In the genomic region with DNA sequence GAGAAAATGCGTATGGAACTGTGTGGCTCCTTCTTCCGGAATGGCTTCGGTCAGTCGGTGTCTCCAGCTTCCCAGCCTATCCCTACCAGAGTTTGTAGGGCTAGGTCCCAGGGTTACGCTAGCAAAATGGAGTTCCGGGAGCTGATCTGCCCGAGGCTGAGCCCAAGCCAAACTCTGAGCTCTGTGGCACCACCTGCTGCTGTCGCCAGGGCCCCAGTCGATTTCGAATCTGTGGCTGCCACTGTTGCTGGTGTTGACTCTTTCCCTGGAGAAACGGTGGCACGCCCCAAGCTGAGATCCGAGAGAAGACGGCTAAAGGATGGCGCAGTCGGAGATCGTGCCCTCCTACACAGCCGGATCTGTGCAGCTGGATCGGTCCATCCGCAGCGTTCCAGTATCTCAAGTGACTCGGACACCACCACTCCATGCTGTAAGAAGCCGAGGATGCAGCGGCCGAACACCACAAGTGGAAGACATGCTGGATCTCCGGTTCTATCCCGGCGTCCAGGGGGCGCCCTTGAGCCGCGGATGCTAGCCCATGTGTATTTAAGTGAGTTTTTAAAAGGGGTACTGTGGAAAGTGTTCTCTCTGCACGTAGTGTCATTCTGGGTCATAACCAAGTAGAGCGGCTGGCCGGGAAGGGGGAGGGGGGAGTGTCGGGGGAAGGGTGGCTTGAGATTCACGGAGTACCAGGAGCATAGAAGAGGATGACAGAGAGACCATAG, we compare ENCODE assay signal across 8 mouse cellular contexts. TPM values are rescaled to one million over a fixed set of nuclear protein-coding genes. Genes with fewer than 3 reads are reported as not detected.
A peak's percentile ranks its signal among the peaks of the same experiment; 100 is the strongest.
DNase-seq lines count a peak whose midpoint lies in the region; ATAC-seq and TF ChIP-seq lines count a peak whose summit lies in the region.

No protein-coding gene starts in this region.

- H3K9me3 ChIP-seq in embryonic facial prominence, embryonic 13.5 days = no peaks in the 10 kb centered on the region
- H3K9me3 ChIP-seq in limb, embryonic 14.5 days (ENCODE audit: control insufficient read depth, low read length) = no peaks in the 10 kb centered on the region
- no peaks in the 10 kb centered on the region for H3K9me3 ChIP-seq in midbrain, embryonic 16.5 days (replicated peaks; ENCODE audit: control insufficient read depth, low read length, poor library complexity, severe bottlenecking)

- DNase-seq in cerebellum, adult 11 months = peak; percentile 68
- peak; percentile 82 for DNase-seq in heart, adult 8-10 months (ENCODE audit: low spot score)
- peak; percentile 91 for DNase-seq in kidney, adult 9 months
- DNase-seq in limb, embryonic 14.5 days (ENCODE audit: low spot score) = peak; percentile 79
- peak; percentile 79 to 86 for DNase-seq in spleen, postnatal 14 days (ENCODE audit: low spot score in 2 of 2)

- H3K27ac ChIP-seq in embryonic facial prominence, embryonic 13.5 days = no peak overlapping the region; the same call in 1 of the 2 replicates
- 0 out of 2 replicates have a peak overlapping the region, but pooled peaks have one; percentile 38 for H3K27ac ChIP-seq in limb, embryonic 14.5 days (replicated peaks; ENCODE audit: low read depth, low read length)
- no peak overlapping the region for H3K27ac ChIP-seq in midbrain, embryonic 16.5 days (ENCODE audit: low read length)

- no peaks in the 10 kb centered on the region for H3K27me3 ChIP-seq in embryonic facial prominence, embryonic 13.5 days
- no peaks in the 10 kb centered on the region for H3K27me3 ChIP-seq in limb, embryonic 14.5 days (ENCODE audit: control insufficient read depth, insufficient read depth, low read length)
- H3K27me3 ChIP-seq in midbrain, embryonic 16.5 days (ENCODE audit: control insufficient read depth, insufficient read depth, low read depth, low read length) = no peaks in the 10 kb centered on the region

- peak overlapping the region; percentile 51 for H3K4me3 ChIP-seq in embryonic facial prominence, embryonic 13.5 days
- peak overlapping the region; percentile 47 for H3K4me3 ChIP-seq in limb, embryonic 14.5 days (replicated peaks; ENCODE audit: low read length)
- peak overlapping the region; percentile 33 for H3K4me3 ChIP-seq in midbrain, embryonic 16.5 days (ENCODE audit: low read depth, low read length)

- TF ChIP-seq POLR2A in limb, embryonic 14.5 days (IDR thresholded peaks at IDR 0.05; ENCODE audit: borderline replicate concordance, extremely low read depth, insufficient read depth, insufficient read length) = no peak

- peaks cover 1% of the 10 kb centered on the region; the same call in 1 of the 2 replicates for H3K36me3 ChIP-seq in embryonic facial prominence, embryonic 13.5 days
- H3K36me3 ChIP-seq in limb, embryonic 14.5 days (ENCODE audit: control insufficient read depth, insufficient read depth, low read length) = no peaks in the 10 kb centered on the region
- no peaks in the 10 kb centered on the region for H3K36me3 ChIP-seq in midbrain, embryonic 16.5 days (ENCODE audit: control insufficient read depth, insufficient read depth, low read length)

- H3K4me1 ChIP-seq in embryonic facial prominence, embryonic 13.5 days = peaks cover 8% of the 10 kb centered on the region
- peaks cover 4% of the 10 kb centered on the region; the same call in 1 of the 2 replicates for H3K4me1 ChIP-seq in limb, embryonic 14.5 days (ENCODE audit: control insufficient read depth, insufficient read depth, low read length)
- peaks cover 2% of the 10 kb centered on the region; the same call in 1 of the 2 replicates for H3K4me1 ChIP-seq in midbrain, embryonic 16.5 days (ENCODE audit: control insufficient read depth, insufficient read depth, low read length)

- ATAC-seq in cerebellum, adult (ENCODE audit: insufficient number of reproducible peaks, low FRiP score, low TSS enrichment) = no peak
- ATAC-seq in embryonic facial prominence, embryonic 13.5 days (ENCODE audit: insufficient number of reproducible peaks, insufficient read depth, low FRiP score, low TSS enrichment, low read depth) = peak; percentile 54; the same call in 1 of the 2 replicates
- ATAC-seq in limb, embryonic 14.5 days (ENCODE audit: low FRiP score, low read depth) = peak; percentile 69
- ATAC-seq in midbrain, embryonic 16.5 days = 0 out of 2 replicates have a peak, but pooled peaks have one; percentile 51

- peak overlapping the region; percentile 76 for H3K4me2 ChIP-seq in embryonic facial prominence, embryonic 13.5 days
- peak overlapping the region; percentile 81 for H3K4me2 ChIP-seq in limb, embryonic 14.5 days (replicated peaks; ENCODE audit: low read depth, low read length, severe bottlenecking)
- peak overlapping the region; percentile 60 for H3K4me2 ChIP-seq in midbrain, embryonic 16.5 days (ENCODE audit: low read length)

- 1% methylated on average over 36 of the region's 36 CpGs for WGBS in embryonic facial prominence, embryonic 13.5 days
- 4% methylated on average over 36 of the region's 36 CpGs for WGBS in limb, embryonic 14.5 days
- 3% methylated on average over 36 of the region's 36 CpGs for WGBS in midbrain, embryonic 16.5 days

- H3K9ac ChIP-seq in embryonic facial prominence, embryonic 13.5 days = peak overlapping the region; percentile 69
- peak overlapping the region; percentile 64 for H3K9ac ChIP-seq in limb, embryonic 14.5 days (ENCODE audit: low read depth, low read length, severe bottlenecking)
- peak overlapping the region; percentile 27; the same call in 1 of the 2 replicates for H3K9ac ChIP-seq in midbrain, embryonic 16.5 days (ENCODE audit: low read depth, low read length)

RNA-seq across cellular contexts. Expression of a gene that starts 6.7 kb away (rescaled TPM):
- polyA plus RNA-seq in embryonic facial prominence, embryonic 13.5 days (2015; fragmentation: Nextera tagmentation; extraction: Ambion mirVana) = 3.4 and 5.8 TPM in 2 replicates
- under 1 TPM in 2 of 4 experiments, not detected in 2; 0.35 to 0.55 TPM for total RNA-seq in heart, adult 8-10 months (2022)
- 7.3 and 8.2 TPM in 2 replicates for polyA plus RNA-seq in limb, embryonic 14.5 days (2012; rRNA removed)
- polyA plus RNA-seq in limb, embryonic 14.5 days (2014; fragmentation: Nextera tagmentation; extraction: Ambion mirVana) = 4.1 and 5.3 TPM in 2 replicates
- polyA plus RNA-seq in midbrain, embryonic 16.5 days (2015; fragmentation: Nextera tagmentation; extraction: Ambion mirVana) = 0.26 TPM in 1 of 2 replicates, not detected in the other

RNA-seq across cellular contexts. Expression of a gene that starts 11.6 kb away (rescaled TPM):
- 7.4 and 9.5 TPM in 2 replicates for polyA plus RNA-seq in embryonic facial prominence, embryonic 13.5 days (2015; fragmentation: Nextera tagmentation; extraction: Ambion mirVana)
- total RNA-seq in heart, adult 8-10 months (2022) = 1 to 10 TPM in 1 of 4 experiments, under 1 TPM in 2, not detected in 1; 0.14 to 1.3 (median 0.53) TPM
- 9.9 and 10.3 TPM in 2 replicates for polyA plus RNA-seq in limb, embryonic 14.5 days (2012; rRNA removed)
- 6.3 and 6.8 TPM in 2 replicates for polyA plus RNA-seq in limb, embryonic 14.5 days (2014; fragmentation: Nextera tagmentation; extraction: Ambion mirVana)
- 15.4 and 16.2 TPM in 2 replicates for polyA plus RNA-seq in midbrain, embryonic 16.5 days (2015; fragmentation: Nextera tagmentation; extraction: Ambion mirVana)

RNA-seq across cellular contexts. Expression of a gene that starts 15.4 kb away (rescaled TPM):
- 274 and 289 TPM in 2 replicates for polyA plus RNA-seq in embryonic facial prominence, embryonic 13.5 days (2015; fragmentation: Nextera tagmentation; extraction: Ambion mirVana)
- 100 to 1,000 TPM; 118 to 136 (median 130) TPM for total RNA-seq in heart, adult 8-10 months (2022)
- polyA plus RNA-seq in limb, embryonic 14.5 days (2012; rRNA removed) = 367 and 429 TPM in 2 replicates
- polyA plus RNA-seq in limb, embryonic 14.5 days (2014; fragmentation: Nextera tagmentation; extraction: Ambion mirVana) = 333 and 334 TPM in 2 replicates
- 187 and 198 TPM in 2 replicates for polyA plus RNA-seq in midbrain, embryonic 16.5 days (2015; fragmentation: Nextera tagmentation; extraction: Ambion mirVana)

RNA-seq across cellular contexts. Expression of a gene that starts 15.4 kb away (rescaled TPM):
- 195 and 215 TPM in 2 replicates for polyA plus RNA-seq in embryonic facial prominence, embryonic 13.5 days (2015; fragmentation: Nextera tagmentation; extraction: Ambion mirVana)
- 10 to 100 TPM; 40.4 to 44.9 (median 42.0) TPM for total RNA-seq in heart, adult 8-10 months (2022)
- polyA plus RNA-seq in limb, embryonic 14.5 days (2012; rRNA removed) = 166 and 179 TPM in 2 replicates
- polyA plus RNA-seq in limb, embryonic 14.5 days (2014; fragmentation: Nextera tagmentation; extraction: Ambion mirVana) = 191 and 193 TPM in 2 replicates
- 177 and 180 TPM in 2 replicates for polyA plus RNA-seq in midbrain, embryonic 16.5 days (2015; fragmentation: Nextera tagmentation; extraction: Ambion mirVana)

RNA-seq across cellular contexts. Expression of a gene that starts 29.0 kb away (rescaled TPM):
- 2.2 and 3.1 TPM in 2 replicates for polyA plus RNA-seq in embryonic facial prominence, embryonic 13.5 days (2015; fragmentation: Nextera tagmentation; extraction: Ambion mirVana)
- total RNA-seq in heart, adult 8-10 months (2022) = 1 to 10 TPM in 2 of 4 experiments, under 1 TPM in 2; 0.32 to 1.2 (median 0.82) TPM
- polyA plus RNA-seq in limb, embryonic 14.5 days (2012; rRNA removed) = 3.0 and 5.2 TPM in 2 replicates
- polyA plus RNA-seq in limb, embryonic 14.5 days (2014; fragmentation: Nextera tagmentation; extraction: Ambion mirVana) = 2.5 and 3.4 TPM in 2 replicates
- 3.5 and 4.1 TPM in 2 replicates for polyA plus RNA-seq in midbrain, embryonic 16.5 days (2015; fragmentation: Nextera tagmentation; extraction: Ambion mirVana)
